Mouse (Mus musculus) erythroid progenitor cell, adult 5-6 weeks (primary cell): ENCODE measurements around the gene Gpr3. TPM values are rescaled to one million over a fixed set of nuclear protein-coding genes. Genes with fewer than 3 reads are reported as not detected.

Experiments used
- ATAC-seq: replicated peaks from 2 replicates; pipeline ENCODE4 v1.8.0; 2016; ENCODE audit warnings: moderate number of reproducible peaks, mild to moderate bottlenecking, moderate TSS enrichment, inconsistent platforms; ENCODE audit not compliant: poor library complexity, low FRiP score, severe bottlenecking
- total RNA-seq, 2 experiments: library from RNA; stranded (forward) in 1 of 2; stranded (reverse) in 1 of 2; fragments of 150-400 nt in 1 of 2; fragments of 186-747, 209-891 nt in 1 of 2; gene quantifications; 2 replicates each; pipeline versions ENCODE4 v1.2.3 to v1.2.4; 2015 to 2017; ENCODE audit warnings: low replicate concordance in 2 of 2

Gene Gpr3
- total RNA-seq, 2 experiments from 2014 or later = not detected

- no peak for ATAC-seq
Measured at GRCm38 (mm10) chr4:133235415-133235814, 23.1 kb upstream of the Gpr3 start.

DNA sequence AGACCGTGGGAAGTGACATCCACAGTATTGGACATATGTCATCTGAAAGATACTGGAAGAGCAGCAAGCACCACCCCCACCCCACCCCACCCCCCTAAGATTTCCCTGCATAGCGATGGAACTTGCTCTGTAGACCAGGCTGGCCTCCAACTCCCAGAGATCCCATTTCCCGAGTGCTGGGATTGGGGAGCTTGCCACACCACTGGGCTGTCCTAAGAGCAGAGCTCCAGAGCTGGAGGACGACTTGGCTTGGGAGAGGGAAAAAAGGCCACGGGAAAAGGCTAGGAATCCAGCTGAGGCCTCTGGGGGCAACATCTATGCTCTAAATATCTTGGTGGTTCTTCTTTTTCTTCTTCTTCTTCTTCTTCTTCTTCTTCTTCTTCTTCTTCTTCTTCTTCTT is 22.4 kb upstream of the Gpr3 start:
- no peak for ATAC-seq

DNA sequence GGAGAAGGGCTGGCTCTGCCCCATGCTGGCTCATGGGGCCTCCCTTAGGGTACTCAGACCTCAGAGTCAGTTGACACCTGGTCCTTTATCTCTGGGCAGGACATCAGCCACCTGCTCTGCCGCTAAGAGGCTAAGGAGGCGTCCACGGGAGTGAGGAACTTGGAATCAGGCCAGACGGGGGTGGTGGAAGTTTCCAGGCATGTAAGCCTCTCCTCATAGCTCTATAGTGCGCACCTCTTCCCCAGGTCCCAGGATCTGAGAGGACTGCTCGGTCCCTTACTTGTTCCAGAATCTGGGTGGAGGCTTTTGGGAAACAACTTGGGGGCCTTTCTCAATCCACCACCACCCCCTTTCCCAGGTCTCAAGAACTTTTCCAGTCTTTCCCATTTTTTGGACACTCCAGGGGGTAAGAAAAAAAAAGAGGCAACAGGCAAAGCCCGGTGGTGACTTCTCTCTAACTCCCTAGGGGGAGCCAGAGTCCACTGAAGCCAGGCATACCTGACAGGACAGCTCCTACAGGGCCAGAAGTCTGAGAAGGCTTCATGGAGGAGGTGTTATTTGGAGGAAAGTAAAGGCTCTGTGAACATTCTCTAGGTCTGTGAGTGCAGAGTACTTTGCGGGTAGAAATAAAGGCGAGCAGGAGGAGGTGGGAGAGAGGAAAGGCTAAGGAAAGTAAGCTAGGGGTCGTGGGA is 21.1 kb upstream of the Gpr3 start:
- ATAC-seq = peak; percentile 64; the same call in 1 of the 2 replicates

- ATAC-seq = no peak
Measured at GRCm38 (mm10) chr4:133229582-133229981, 17.2 kb upstream of the Gpr3 start.

DNA sequence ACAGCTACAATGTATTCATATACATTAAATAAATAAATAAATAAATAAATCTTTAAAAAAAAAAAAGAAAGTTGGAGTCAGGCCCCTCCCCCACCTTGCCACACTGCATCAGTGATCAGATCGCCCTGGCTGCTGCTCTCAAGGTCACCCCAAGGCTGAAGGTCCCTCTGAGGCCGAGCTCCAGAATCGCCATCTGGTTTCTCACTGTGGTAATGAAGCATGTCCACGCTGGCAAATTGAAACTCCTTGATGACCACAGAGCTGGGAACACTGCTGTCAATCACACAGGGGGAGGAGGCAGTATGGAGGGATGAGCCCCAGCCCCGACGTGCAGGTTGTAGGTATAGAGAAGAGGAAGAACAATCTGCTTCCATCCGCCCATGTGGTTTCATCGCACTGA is 15.3 kb upstream of the Gpr3 start:
- ATAC-seq = no peak

- no peak for ATAC-seq
Measured at GRCm38 (mm10) chr4:133226073-133226472, 13.7 kb upstream of the Gpr3 start.

GRCm38 (mm10) chr4:133223875-133224274 is 11.5 kb upstream of the Gpr3 start:
- no peak for ATAC-seq

GRCm38 (mm10) chr4:133221701-133222100 is 9.4 kb upstream of the Gpr3 start:
- ATAC-seq = no peak

DNA sequence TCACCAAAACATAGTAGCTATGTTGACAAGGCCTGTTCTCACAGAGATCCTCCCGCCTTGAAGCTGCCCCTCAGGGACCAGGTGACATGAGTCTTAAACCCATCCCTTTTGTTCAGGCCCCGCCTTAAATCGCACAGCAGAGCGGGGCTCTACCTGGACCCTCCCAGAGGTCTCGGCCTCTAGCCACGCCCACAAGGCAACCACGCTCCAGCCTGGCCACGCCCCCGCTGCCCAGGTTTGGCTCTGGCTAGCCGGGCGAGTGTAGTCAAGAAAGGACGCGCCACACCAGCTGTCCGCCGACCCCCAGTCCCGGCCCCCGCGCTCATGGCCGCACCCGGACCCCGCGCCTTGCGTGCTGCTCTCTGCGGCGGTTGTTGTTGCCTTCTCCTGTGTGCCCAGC is 8.3 kb upstream of the Gpr3 start:
- ATAC-seq = no peak

DNA sequence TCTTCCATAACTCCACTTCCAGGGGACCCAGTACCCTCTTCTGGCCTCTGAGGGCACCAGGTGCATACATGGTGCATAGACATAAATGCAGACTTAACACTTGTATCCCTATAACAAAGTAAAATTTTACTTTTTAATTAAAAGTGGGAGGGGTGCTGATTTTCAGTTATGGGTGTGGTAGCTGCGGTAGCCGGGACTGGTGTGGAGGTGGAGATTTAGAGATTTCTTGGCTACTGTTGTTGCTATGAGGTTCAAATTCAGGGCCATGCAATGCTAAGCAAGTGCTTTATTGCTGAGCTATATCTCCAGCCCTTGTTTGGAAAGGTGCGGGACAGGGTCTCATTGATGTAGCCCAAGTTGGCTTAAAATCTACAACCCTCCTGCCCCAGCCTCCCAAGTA is 6.4 kb upstream of the Gpr3 start:
- ATAC-seq = no peak

- no peak for ATAC-seq
Measured at GRCm38 (mm10) chr4:133217641-133218040, 5.3 kb upstream of the Gpr3 start.

GRCm38 (mm10) chr4:133213661-133214060 is 1.3 kb upstream of the Gpr3 start:
- ATAC-seq = no peak

GRCm38 (mm10) chr4:133213268-133213590 is 893 bp upstream of the Gpr3 start:
- ATAC-seq = no peak

GRCm38 (mm10) chr4:133212562-133213267 is 379 bp upstream of the Gpr3 start:
- ATAC-seq = 0 out of 2 replicates have a peak, but pooled peaks have one; percentile 39

- ATAC-seq = no peak
Measured at GRCm38 (mm10) chr4:133210788-133211390, 1.4 kb downstream of the Gpr3 start.

DNA sequence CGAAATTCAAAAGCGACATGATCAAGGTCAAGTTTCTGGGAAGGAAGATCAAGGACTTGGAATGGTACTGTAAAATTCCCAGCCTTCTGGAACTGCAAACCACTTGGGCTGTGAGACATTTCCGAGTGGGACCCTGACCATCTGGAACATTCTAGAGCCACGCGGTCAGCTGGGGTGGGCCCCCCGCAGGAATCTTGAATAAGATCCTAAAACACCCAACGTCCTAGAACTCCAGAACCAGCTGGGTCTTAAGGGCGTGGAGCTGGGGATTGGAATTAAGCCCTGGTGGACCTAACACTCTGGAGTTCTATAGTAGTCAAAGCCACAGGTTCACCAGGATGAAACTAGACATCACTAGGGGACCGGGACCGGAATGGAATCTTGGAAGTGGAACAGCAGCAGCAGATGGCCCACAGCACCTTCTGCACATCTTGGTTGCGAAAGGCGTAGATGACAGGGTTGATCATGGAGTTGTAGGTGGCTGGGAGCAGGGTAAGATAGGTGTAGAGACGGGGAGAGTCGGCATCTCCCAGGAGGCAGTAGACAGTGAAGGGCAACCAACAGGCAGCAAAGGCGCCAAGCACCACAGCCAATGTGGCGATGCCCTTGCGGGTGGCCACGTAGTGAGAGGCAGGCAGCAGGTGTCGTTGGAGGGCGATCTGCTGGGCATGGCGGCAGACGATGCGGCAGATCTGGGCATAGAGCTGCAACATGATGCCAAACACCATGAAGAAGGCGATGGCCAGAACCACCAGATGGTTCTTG is 2.1 kb downstream of the Gpr3 start:
- ATAC-seq = no peak

DNA sequence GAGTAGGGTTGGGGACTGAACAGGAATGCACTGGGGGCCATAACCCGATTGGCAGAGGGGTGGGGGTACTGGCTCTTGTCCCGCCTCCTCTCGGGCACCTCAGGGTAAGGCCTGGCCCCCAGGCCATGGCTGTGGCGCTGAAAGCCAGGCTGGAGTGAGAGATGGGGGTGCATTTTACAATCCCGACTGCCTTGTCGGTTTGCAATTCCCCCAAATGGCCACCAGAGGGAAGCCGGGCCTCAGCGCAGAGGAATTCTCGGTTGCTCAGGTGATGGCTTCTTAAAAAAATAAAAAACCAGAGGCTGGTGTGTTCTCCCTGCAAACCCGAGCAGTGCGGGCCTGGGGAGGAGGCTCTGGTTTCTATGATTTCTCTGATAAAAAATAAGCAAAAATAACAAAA is 3.0 kb downstream of the Gpr3 start:
- ATAC-seq = peak; percentile 68

DNA sequence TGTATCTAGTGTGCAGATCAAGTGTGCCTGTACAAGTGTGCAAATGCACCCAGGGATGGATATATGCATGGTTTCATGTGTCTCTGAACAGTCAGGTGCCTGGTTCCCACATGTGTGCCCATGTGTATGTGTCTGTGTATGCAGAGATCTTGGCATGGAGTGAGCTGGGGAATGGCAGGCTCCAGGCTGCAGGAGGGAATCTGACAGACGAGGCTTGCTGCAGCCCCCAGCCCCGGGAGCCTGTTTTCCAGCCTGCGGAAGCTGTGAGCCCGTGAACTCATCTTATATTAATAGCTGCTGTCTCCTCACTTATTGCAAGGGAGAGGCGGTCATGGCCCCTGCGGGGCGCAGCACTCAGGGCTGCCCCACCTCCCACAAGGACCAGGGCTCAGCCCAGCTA is 8.0 kb downstream of the Gpr3 start:
- no peak for ATAC-seq

GRCm38 (mm10) chr4:133203591-133203990 is 8.7 kb downstream of the Gpr3 start:
- no peak for ATAC-seq

- no peak for ATAC-seq
Measured at GRCm38 (mm10) chr4:133202254-133202653, 10.1 kb downstream of the Gpr3 start.
